In genomic region chr4:106281128-106281491, GRCm38 (mm10) we compare ENCODE assay signal across 9 mouse cellular contexts. TPM values are rescaled to one million over a fixed set of nuclear protein-coding genes. Genes with fewer than 3 reads are reported as not detected.
DNase-seq lines count a peak whose midpoint lies in the region; ATAC-seq and TF ChIP-seq lines count a peak whose summit lies in the region.
"Had no signal": no experiment of that assay in that cellular context is flagged by ENCODE, and none has a peak within 500 bp of the region (broad histone marks: within the 10 kb centered on the region; RNA-seq: fewer than 3 reads in every experiment).

No protein-coding gene starts in this region.

- peak overlapping the region; percentile 78 for H3K27ac ChIP-seq in heart, embryonic 16.5 days (ENCODE audit: low read length)
- no peak overlapping the region for H3K27ac ChIP-seq in heart, embryonic 10.5 days
- peak overlapping the region; percentile 55; the same call in 1 of the 2 replicates for H3K27ac ChIP-seq in limb, embryonic 13.5 days
- H3K27ac ChIP-seq: macrophage had no signal

- peak overlapping the region; percentile 45; the same call in 1 of the 2 replicates for H3K9ac ChIP-seq in heart, embryonic 16.5 days (ENCODE audit: low read length)
- H3K9ac ChIP-seq in limb, embryonic 13.5 days, result no peak overlapping the region

- H3K9me3 ChIP-seq in heart, embryonic 16.5 days (replicated peaks; ENCODE audit: control insufficient read depth, low read length), result no peaks in the 10 kb centered on the region
- no peaks in the 10 kb centered on the region for H3K9me3 ChIP-seq in heart, embryonic 10.5 days
- H3K9me3 ChIP-seq in limb, embryonic 13.5 days, result no peaks in the 10 kb centered on the region

- no peaks in the 10 kb centered on the region for H3K36me3 ChIP-seq in heart, embryonic 16.5 days (ENCODE audit: control insufficient read depth, insufficient read depth)
- H3K36me3 ChIP-seq in heart, embryonic 10.5 days, result no peaks in the 10 kb centered on the region
- H3K36me3 ChIP-seq in limb, embryonic 13.5 days, result no peaks in the 10 kb centered on the region

- H3K4me2 ChIP-seq in heart, embryonic 16.5 days (ENCODE audit: low read depth, low read length), result peak overlapping the region; percentile 54
- H3K4me2 ChIP-seq in limb, embryonic 13.5 days (replicated peaks), result peak overlapping the region; percentile 44

- peaks cover 21% of the 10 kb centered on the region for H3K4me1 ChIP-seq in heart, embryonic 16.5 days (ENCODE audit: control insufficient read depth, insufficient read depth, low read length)
- H3K4me1 ChIP-seq in heart, embryonic 10.5 days, result peaks cover 20% of the 10 kb centered on the region
- H3K4me1 ChIP-seq in limb, embryonic 13.5 days, result peaks cover 19% of the 10 kb centered on the region

- no peak for ATAC-seq in heart, embryonic 16.5 days (replicated peaks; ENCODE audit: extremely low read depth, insufficient read depth, low FRiP score)
- ATAC-seq in limb, embryonic 13.5 days (ENCODE audit: low FRiP score, low read depth), result peak; percentile 44; the same call in 1 of the 2 replicates

- TF ChIP-seq CTCF in brain, embryonic 14.5 days (IDR thresholded peaks at IDR 0.05; ENCODE audit: borderline replicate concordance, extremely low read depth, insufficient read depth, insufficient read length), result no peak

- no peaks in the 10 kb centered on the region for H3K27me3 ChIP-seq in heart, embryonic 16.5 days (ENCODE audit: control insufficient read depth, insufficient read depth, low read length)
- H3K27me3 ChIP-seq in heart, embryonic 10.5 days (ENCODE audit: insufficient read depth, poor library complexity, severe bottlenecking), result no peaks in the 10 kb centered on the region
- H3K27me3 ChIP-seq in limb, embryonic 13.5 days, result no peaks in the 10 kb centered on the region

- no peak for TF ChIP-seq POLR2A in brain, embryonic 14.5 days (IDR thresholded peaks at IDR 0.05; ENCODE audit: borderline replicate concordance, extremely low read depth, insufficient read depth, insufficient read length, poor library complexity, severe bottlenecking)

- DNase-seq in adrenal gland, postnatal 10 days, result peak; percentile 5
- no peak for DNase-seq in adrenal gland, postnatal 25 days
- DNase-seq in heart, embryonic 10.5 days (ENCODE audit: low spot score), result no peak
- DNase-seq in brain, embryonic 14.5 days (ENCODE audit: low read depth), result peak; percentile 37
- DNase-seq in adrenal gland, postnatal 36 days, result no peak
- no peak for DNase-seq in layer of hippocampus, adult 8-10 months (ENCODE audit: low spot score in 2 of 2)

- H3K4me3 ChIP-seq in heart, embryonic 16.5 days (ENCODE audit: low read length), result peak overlapping the region; percentile 26; the same call in 1 of the 2 replicates
- H3K4me3 ChIP-seq in heart, embryonic 10.5 days, result no peak overlapping the region
- H3K4me3 ChIP-seq in limb, embryonic 13.5 days, result no peak overlapping the region

- WGBS in heart, embryonic 16.5 days, result 52% methylated on average over 2 of the region's 2 CpGs
- WGBS in heart, embryonic 10.5 days, result 78% methylated on average over 2 of the region's 2 CpGs
- WGBS in limb, embryonic 13.5 days, result 48% methylated on average over 2 of the region's 2 CpGs

RNA-seq across cellular contexts. Expression of gene Usp24, which starts 34.9 kb away (rescaled TPM):
- 10 to 100 TPM; 31.0 to 43.6 TPM for total RNA-seq in adrenal gland, postnatal 10 days (2021)
- 41.1 and 46.0 TPM in 2 replicates for total RNA-seq in adrenal gland, postnatal 25 days (2021)
- polyA plus RNA-seq in heart, embryonic 16.5 days (2015; fragmentation: Nextera tagmentation; extraction: Ambion mirVana), result 5.5 and 7.0 TPM in 2 replicates
- polyA plus RNA-seq in heart, embryonic 10.5 days (2016; fragmentation: Nextera tagmentation; extraction: Ambion mirVana), result 6.7 and 8.7 TPM in 2 replicates
- polyA plus RNA-seq in brain, embryonic 14.5 days (2012; rRNA removed), result 12.9 and 20.7 TPM in 2 replicates
- 9.0 and 9.4 TPM in 2 replicates for polyA plus RNA-seq in limb, embryonic 13.5 days (2015; fragmentation: Nextera tagmentation; extraction: Ambion mirVana)
- total RNA-seq in adrenal gland, postnatal 36 days (2021), result 10 to 100 TPM; 41.0 to 41.3 TPM
- 10 to 100 TPM; 42.5 to 52.1 (median 47.9) TPM for total RNA-seq in layer of hippocampus, adult 8-10 months (2022)

Comparison
In these comparisons a context has a peak if more than half of its experiments do, and no peak if none do; other contexts are left out.
1. DNase-seq: peak in adrenal gland, postnatal 10 days (single experiment) and brain, embryonic 14.5 days (single experiment); none in adrenal gland, postnatal 25 days (single experiment), heart, embryonic 10.5 days (single experiment), adrenal gland, postnatal 36 days (0 of 2) and layer of hippocampus, adult 8-10 months (0 of 2).